Mouse (Mus musculus) kidney, postnatal 14 days (tissue): ENCODE measurements at regions not wholly inside any gene's neighbourhood (a gene's known extent, or its start where the extent isn't known, plus 50 kb on each side); places are given as distances from the start of the nearest gene placed in this dataset.

Experiments used
- DNase-seq: peaks from one replicate; pipeline ENCODE4 v3.0.0; 2022; ENCODE audit warnings: mixed read lengths

- no peak for DNase-seq
Observed at GRCm38 (mm10) chr3:138668394-138669092, 73.5 kb upstream of the Tspan5 start.

DNA sequence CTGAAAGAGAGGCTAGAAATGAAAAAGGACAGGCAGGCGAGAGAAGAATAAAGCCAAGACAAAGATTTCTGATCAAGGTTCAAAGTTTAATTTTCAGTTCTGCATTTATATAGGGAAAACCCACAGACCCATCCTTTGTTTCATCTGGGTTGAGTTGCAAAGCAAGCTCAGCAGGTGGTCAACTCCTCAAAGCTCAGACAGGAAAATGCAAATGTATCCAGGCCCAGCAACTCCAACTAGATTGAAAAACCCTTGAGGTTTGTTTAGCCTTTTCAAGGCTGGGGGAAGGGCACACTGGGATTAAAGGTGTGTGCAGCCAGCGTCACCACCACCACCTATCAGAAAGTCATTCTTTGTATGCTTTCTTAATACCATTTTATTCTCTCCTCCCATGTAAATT lies 66.1 kb upstream of the Tspan5 start:
- DNase-seq = no peak

DNA sequence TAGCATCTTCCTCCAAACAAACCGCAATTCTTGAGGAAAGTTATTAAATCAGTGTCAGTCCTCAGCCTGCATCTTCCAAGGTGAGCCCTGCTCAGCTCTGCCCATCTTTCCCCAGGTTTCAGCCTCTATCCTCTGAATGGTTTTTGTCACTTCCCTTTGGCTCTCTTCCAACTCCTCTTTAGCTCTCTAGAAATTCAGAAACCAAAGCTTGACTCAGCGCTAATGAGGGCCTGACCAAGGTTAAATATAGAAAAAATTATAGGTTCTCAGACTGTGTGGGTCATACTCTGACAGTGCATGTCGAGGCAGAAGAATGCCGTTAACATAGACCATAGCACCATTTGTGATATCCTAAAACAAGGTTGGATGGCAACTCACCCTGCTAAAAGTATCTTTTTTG lies 63.6 kb upstream of the Tspan5 start:
- DNase-seq = no peak

DNA sequence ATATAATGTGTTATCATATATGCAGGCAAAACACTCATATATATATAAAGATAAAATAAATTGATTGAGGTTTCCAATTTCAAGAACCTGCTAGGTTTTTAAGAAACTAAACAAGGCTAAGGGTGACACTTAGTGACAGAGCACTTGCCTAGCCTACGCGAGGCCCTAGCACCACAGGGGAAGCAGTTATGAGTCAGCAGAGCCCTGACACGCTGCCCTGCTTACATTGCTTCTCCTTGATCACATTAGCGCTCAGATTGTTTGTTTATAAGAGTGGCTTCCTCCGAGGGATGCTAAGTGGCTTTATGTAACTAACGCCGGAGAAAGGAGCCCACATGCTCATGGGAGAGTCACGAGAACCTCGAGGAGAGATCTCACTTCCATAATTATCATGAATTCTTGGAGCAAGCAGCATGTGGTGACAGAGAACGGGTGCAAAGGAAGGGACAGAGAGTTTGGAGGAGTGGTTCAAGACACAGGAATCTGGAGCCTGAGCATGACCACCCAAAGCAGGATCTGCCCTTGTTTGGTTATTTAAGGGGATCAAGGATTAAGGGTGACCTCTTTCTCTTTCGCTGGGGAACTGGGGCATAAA lies 55.3 kb upstream of the Tspan5 start:
- no peak for DNase-seq

- DNase-seq = no peak
Observed at GRCm38 (mm10) chr3:138688606-138689005, 53.4 kb upstream of the Tspan5 start.
